Mouse (Mus musculus): ENCODE measurements at regions not wholly inside any gene's neighbourhood (a gene's known extent, or its start where the extent isn't known, plus 50 kb on each side); places are given as distances from the start of the nearest gene placed in this dataset.

DNA sequence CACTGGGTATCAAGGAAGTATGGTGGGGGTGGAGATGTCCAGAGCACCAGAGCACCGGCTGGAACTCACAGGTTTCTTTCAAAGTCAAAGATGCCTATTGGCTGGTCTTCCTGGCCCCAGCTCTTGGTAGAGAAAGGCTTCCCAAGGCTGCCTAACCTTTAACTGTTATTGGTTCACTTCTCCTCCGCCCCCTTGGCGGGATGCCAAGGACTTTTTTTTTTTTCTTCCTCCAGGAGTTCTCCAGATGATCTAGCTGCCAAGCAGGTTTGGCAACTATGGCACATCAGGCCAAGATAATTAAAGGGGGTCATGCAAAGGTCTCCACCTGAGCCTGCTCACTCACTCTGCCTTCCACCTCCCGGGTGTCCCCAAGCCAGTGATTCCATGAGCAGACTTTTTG is 67.5 kb downstream of the Sc5d start:
- DNase-seq, result peak; percentile 28

DNA sequence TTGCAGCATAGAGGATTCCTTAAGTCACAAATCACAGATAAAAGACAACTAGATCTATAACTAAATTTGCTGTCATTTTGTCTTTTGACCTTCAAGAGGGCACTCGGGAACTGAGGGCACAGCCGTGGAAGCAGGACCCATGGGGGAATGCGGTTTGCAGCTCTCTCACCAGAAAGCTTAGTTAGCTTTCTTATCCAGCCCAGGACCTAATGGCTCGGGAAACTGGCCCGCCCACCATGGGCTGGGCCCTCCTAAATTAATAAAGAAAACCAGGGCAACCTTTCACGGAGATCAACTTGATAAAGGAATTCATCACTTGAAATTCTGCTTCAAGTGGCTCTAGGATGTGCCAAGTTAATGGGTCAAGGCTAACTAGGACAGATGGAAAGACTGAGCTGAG is 67.9 kb downstream of the Sc5d start:
- no peak for DNase-seq

DNA sequence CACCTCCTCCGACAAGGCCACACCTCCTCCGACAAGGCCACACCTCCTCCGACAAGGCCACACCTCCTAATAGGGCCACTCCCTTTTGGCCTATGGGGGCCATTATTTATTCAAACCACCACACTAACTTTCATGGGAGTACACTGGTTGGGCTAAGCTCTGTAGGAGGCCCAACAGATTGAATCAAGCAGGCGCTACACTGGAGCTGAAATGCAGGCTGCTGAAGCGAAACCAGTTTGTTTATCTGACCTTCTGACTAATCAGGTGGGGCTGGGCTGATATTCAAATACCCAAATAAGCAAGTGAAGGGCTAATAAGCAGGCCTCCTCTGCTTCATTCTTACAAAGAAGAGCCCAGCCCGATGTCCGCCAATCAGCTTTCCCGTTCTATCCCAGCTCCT is 68.4 kb downstream of the Sc5d start:
- no peak for DNase-seq

DNA sequence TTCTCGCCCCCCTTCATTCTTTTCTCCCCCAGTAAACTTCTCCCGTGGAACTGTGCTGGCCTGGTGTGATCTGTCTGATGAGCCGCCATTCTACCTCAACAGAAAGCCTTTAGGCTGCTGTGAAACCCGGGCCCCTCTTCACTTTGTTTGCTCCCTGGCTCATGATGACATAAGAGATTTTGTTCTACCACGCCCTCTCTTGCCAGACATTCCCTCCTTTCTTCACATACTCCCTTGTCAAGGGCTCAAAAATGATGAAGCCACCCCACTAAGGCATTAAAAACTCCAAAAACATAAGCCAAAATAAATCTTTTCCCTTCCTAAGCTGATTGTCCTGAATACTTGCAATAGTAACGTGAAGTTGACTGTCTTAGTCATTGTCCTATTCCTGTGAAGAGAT is 69.1 kb downstream of the Sc5d start:
- no peak for DNase-seq

DNA sequence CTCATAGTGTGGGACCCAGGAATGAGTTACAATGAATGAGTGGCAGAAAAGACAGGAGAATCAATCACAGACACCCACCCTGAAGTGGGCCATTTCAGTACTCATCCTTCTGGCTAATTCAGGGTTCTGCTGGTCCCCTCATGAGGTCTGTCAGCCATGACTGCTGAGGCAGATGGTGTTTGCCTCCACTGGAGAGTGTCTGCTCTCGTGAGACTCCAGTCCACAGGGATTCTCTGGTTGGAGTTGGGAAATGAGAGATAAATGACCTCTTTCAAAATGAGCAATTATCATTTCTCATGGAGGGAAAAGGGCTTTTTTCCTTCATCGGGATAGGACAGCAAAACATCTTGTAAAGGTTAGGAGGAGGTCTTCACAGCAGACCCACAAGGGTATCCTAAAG is 69.9 kb downstream of the Sc5d start:
- no peak for DNase-seq

DNA sequence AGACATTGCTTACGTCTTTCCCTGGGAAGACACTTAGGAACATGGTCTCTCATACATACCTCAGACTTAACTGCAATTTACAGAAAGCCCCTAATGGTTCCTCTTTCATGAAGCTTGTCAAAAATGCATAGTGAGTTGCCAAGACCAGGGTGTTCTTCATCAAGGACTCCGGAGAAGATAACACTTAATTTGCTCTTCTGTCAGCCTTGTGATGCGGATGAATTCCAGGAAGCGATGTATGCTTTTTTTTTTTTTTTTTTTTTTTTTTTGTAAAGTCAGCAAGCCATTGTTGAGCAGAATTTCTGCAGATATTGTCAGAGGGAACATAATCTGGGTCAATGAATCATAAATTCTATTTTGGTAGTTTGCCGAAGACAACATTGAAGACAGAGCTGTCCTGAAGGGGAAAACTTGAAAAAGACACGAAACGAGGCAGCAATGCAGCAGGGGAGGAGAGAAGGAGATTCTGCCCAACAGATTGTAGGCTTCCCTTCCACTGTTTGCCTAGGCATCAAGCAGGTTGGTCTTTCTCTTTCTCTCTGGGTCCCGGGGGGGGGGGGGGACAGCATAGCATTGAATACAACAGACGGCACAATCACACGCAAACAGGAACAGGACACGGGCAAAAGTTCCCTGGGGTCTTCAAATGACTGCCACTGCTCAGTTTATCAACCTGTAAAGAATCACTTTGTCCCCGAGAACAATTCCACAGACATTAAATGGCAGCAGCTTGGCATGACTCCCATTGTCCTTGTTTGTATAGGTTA is 69.1 kb upstream of the Sorl1 start:
- DNase-seq, result no peak

DNA sequence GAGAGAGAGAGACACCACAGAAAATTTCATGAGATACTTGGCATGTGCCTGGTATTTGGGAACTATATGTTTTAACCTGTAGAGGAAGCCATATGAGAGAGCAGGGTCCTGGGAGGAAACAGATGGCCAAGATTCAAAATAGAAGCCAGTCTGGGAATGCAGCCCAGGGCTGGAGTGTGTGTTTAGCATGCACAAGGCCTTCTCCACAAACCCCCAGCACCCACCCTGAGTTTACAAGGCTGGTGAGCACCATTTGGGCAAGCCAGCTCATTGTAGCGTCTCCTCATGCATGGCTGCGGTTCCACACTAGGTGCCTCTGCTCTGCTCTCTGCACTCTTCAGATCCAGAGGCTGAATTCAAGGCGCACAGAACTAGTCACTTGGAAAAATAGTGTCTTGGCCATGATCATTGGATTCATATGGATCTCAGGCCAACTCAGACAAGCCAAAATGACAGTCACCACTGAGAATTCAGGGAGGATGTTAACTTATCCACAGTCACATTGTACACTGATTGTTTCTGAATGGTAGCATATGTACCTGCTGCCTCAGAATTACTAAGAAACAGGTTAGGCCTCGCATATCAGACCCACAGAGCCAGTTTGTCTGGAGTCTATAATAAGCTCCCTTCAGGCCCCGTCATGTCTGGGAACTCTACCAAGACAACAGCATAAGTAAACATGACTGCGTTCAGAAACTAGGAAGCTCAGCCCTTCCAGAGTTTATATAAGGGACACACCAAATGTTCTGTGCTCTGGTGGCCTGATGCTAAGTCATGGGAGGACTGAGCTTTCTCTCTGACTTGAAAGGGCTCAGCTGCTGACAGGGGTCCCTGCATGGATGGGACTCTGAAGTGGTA is 63.5 kb upstream of the Sorl1 start:
- no peak for DNase-seq

DNA sequence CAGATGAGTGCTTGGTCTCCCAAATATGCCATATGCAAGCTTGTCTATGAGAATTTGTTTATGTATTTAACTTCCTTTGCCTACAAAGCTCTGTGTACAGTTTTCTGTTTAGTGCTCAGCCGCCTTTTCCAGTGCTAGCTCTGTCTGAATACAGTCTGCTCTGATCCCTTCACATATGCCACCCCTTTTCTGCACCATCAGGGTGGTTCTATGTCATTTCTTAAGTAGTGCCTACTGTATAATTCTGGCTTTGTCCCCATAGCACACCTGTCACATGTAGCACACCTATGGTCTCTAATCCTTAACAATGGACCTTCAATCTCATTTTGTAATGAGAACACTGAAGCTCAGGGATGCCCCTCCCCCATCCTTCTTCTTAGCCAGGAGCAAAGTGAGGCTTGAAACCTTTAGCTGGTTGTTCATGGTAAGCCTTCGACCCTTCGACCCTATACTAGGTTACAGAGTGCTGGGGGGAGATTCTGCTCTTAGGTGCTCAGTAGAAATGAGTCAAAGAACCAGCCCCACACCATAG is 60.1 kb upstream of the Sorl1 start:
- DNase-seq, result no peak

DNA sequence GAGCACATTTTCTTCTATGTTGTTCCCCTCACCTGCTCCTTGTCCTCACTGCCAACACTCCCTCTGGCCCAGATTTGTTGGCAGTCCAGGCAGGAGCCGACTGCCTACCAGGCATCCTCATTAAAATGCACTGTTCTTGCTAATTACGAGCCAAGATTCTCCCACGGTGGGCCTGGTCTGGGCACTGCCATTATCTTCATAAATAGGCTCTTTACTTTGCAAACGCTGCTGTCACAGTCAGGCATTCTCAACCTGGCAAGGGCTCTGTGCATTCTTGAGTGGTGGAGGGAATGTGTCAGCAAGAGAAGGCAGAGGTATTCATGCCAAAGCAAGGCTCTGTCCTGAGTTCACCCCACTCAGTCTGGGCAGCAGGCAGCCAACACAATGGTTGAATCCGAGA is 59.4 kb upstream of the Sorl1 start:
- no peak for DNase-seq

DNA sequence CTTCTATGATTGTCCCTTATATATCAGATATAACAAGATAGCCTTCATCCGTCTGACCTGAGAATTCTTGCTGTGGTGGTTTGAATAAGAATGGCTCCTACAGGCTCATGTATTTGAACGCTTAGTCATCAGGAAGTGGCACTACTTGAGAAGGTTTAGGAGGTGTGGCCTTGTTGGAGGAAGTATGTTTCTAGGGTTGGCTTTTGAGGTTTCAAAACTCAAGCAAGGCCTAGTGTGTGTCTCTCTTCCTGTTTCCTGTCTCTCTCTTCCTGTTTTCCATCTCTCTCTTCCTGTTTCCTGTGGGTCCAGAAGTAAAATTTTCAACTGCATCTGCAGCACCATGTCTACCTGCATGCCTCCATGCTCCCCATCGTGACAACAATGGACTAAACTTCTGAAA is 58.3 kb upstream of the Sorl1 start:
- no peak for DNase-seq

DNA sequence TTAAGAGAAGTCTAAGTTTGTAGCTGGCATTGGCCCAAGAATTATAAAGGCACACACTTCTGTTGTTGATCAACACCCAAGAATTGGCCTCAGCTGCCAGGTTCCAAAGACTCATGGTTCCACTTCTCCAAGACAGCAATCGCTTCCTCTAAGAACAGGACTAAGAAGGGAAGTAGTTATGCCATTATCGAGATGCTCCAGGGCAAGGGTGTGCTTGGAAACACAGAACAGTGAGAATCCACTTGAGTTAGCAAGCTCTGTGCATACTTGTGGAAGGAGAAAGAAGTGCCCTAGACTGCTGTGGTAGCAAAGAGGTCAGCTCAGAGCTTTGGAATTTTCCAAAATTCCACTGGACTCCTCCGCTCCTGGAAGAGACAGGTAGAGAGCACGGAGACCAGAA is 56.1 kb upstream of the Sorl1 start:
- no peak for DNase-seq

DNA sequence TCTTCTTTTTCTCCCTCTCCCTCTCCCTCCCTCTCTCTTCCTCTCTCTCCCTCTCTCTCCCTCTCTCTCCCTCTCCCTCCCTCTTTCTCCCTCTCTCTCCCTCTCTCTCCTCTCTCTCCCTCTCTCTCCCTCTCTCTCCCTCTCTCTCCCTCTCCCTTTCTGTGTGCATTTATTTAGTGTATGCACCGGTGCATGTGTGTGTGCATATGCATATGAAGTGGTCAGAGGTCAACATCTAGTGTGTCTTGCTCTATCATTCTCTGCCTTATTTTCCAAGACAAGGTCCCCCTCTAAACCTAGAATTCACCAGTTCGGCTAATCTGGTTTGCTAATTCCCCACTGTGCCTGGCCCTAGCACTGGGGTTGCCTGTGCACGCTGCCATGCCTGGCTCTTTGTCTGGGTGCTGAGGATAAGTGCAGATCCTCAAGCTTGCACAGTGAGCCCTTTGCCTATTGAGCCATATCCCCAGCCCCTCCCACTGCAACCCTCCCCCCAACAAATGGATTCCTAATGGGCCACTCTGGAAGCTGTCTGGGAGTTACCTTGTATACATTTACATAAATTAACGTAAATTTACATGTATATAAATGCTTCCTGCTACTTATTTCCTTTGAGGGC is 54.8 kb upstream of the Sorl1 start:
- peak; percentile 31 for DNase-seq

DNA sequence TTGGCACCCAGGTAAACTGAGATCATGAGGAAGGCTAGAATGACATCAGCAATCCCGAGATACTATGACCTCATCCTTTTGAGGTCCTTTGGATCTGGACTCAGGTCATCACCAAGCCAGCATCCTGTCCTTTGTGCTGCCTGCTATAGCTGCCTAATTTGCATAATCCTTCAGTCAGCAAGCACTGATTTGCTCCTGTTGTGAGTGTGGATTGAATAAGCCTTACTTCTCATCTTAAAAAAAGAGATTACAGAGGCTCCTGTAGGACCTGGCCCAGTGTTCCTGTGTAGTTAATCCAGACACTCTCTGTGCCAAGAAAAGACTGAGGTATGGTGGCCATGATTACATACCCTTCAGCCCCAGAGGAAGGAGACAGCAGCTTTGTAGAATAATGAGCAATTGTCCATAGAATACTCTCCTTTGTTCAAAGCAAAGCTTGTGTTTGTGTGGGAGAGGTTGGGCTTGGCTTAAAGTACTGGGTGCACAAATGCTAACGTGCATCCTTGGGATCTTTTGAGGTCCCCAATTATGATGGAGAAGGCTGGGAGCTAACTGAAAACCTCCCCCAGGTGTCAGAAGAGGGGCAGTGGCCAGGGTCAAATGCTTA is 50.4 kb upstream of the Sorl1 start:
- DNase-seq, result peak; percentile 14

Measured in embryo, embryonic 11 days (tissue).